Mouse (Mus musculus) embryonic facial prominence, embryonic 15.5 days (tissue): Measurements from ENCODE around the gene Plekhh1. TPM values are rescaled to one million over a fixed set of nuclear protein-coding genes. Genes with fewer than 3 reads are reported as not detected.
A peak's percentile ranks its signal among the peaks of the same experiment; 100 is the strongest.

Source experiments
- ATAC-seq: fragments of 200-750 bp; cut with Nextera tagmentation; 2 replicates; pipeline ENCODE4 v1.8.0; 2017; ENCODE audit warnings: low read depth, moderate TSS enrichment; ENCODE audit not compliant: insufficient number of reproducible peaks, low FRiP score, low TSS enrichment
- H3K27ac ChIP-seq: fragments of 300-500 bp; sonication (generic); replicated peaks from 2 replicates; pipeline ENCODE4 v1.5.1; 2015; ENCODE audit warnings: mild to moderate bottlenecking, inconsistent platforms
- H3K27me3 ChIP-seq: fragments of 300-500 bp; sonication (generic); 2 replicates; pipeline ENCODE4 v1.6.1; 2015; ENCODE audit warnings: inconsistent platforms
- H3K36me3 ChIP-seq: fragments of 300-500 bp; sonication (generic); 2 replicates; pipeline ENCODE4 v1.6.1; 2015; ENCODE audit warnings: mild to moderate bottlenecking, inconsistent platforms
- H3K4me1 ChIP-seq: fragments of 300-500 bp; sonication (generic); 2 replicates; pipeline ENCODE4 v1.6.1; 2015; ENCODE audit warnings: inconsistent platforms
- H3K4me2 ChIP-seq: fragments of 300-500 bp; sonication (generic); replicated peaks from 2 replicates; pipeline ENCODE4 v1.6.1; 2015; ENCODE audit warnings: mild to moderate bottlenecking, inconsistent platforms
- H3K4me3 ChIP-seq: fragments of 300-500 bp; sonication (generic); replicated peaks from 2 replicates; pipeline ENCODE4 v1.5.1; 2015; ENCODE audit warnings: mild to moderate bottlenecking, inconsistent platforms
- H3K9ac ChIP-seq: fragments of 300-500 bp; sonication (generic); 2 replicates; pipeline ENCODE4 v1.6.1; 2015; ENCODE audit warnings: inconsistent platforms
- H3K9me3 ChIP-seq: fragments of 300-500 bp; sonication (generic); replicated peaks from 2 replicates; pipeline ENCODE4 v1.6.1; 2016; ENCODE audit warnings: inconsistent platforms
- WGBS: fragments of 180-500 bp; shearing (Covaris S2); methylation state at CpG from one replicate; pipeline ENCODE4 v1.1.7; 2015; 5-methylcytosine and 5-hydroxymethylcytosine counted together
- polyA plus RNA-seq: library from polyadenylated mRNA; unstranded; fragments of >200 nt; fragmentation: Nextera tagmentation; extraction: Ambion mirVana; gene quantifications from 2 replicates; pipeline ENCODE4 v1.2.1, GENCODE M21; 2015

Gene Plekhh1
- polyA plus RNA-seq, 1 experiment from 2014 or later: 4.2 TPM

GRCm38 (mm10) chr12:79059573-79059972 is 30.6 kb downstream of the Plekhh1 start:
- Histone ChIP-seq H3K4me1 (no peaks in the 10 kb centered on the region), H3K4me2 (no peak overlapping the region), H3K27me3 (no peaks in the 10 kb centered on the region), H3K27ac (no peak overlapping the region), H3K9me3 (no peaks in the 10 kb centered on the region), H3K9ac (no peak overlapping the region), H3K36me3 (0 out of 2 replicates have a peak, but pooled peaks cover 3% of the 10 kb centered on the region), H3K4me3 (no peak overlapping the region)
- 64% methylated on average over 6 of the region's 6 CpGs for WGBS
- peak; percentile 57; the same call in 1 of the 2 replicates for ATAC-seq

GRCm38 (mm10) chr12:79060134-79060533 is 31.2 kb downstream of the Plekhh1 start:
- Histone ChIP-seq H3K4me3 (no peak overlapping the region), H3K4me2 (no peak overlapping the region), H3K4me1 (no peaks in the 10 kb centered on the region), H3K27ac (no peak overlapping the region), H3K36me3 (0 out of 2 replicates have a peak, but pooled peaks cover 3% of the 10 kb centered on the region), H3K9ac (no peak overlapping the region), H3K27me3 (no peaks in the 10 kb centered on the region), H3K9me3 (no peaks in the 10 kb centered on the region)
- ATAC-seq: no peak
- 87% methylated on average over 9 of the region's 9 CpGs for WGBS

GRCm38 (mm10) chr12:79060766-79061652 is 32.0 kb downstream of the Plekhh1 start:
- Histone ChIP-seq H3K4me2 (no peak overlapping the region), H3K4me3 (no peak overlapping the region), H3K9ac (no peak overlapping the region), H3K27ac (no peak overlapping the region), H3K4me1 (no peaks in the 10 kb centered on the region), H3K36me3 (0 out of 2 replicates have a peak, but pooled peaks cover 3% of the 10 kb centered on the region), H3K27me3 (no peaks in the 10 kb centered on the region), H3K9me3 (no peaks in the 10 kb centered on the region)
- no peak; the same call in 1 of the 2 replicates for ATAC-seq
- 66% methylated on average over 7 of the region's 7 CpGs for whole genome bisulfite sequencing

- Histone ChIP-seq H3K9ac (no peak overlapping the region), H3K4me3 (no peak overlapping the region), H3K27ac (no peak overlapping the region), H3K4me1 (no peaks in the 10 kb centered on the region), H3K9me3 (no peaks in the 10 kb centered on the region), H3K27me3 (no peaks in the 10 kb centered on the region), H3K36me3 (peaks cover 12% of the 10 kb centered on the region; the same call in 1 of the 2 replicates), H3K4me2 (no peak overlapping the region)
- WGBS: 86% methylated on average over 13 of the region's 13 CpGs
- ATAC-seq: no peak
Measured at GRCm38 (mm10) chr12:79064451-79064850, 35.5 kb downstream of the Plekhh1 start.

- H3K27me3 ChIP-seq: no peaks in the 10 kb centered on the region
- H3K4me3 ChIP-seq: no peak overlapping the region
- peaks cover 12% of the 10 kb centered on the region; the same call in 1 of the 2 replicates for H3K36me3 ChIP-seq
Measured at GRCm38 (mm10) chr12:79066431-79066830, 37.5 kb downstream of the Plekhh1 start.

GRCm38 (mm10) chr12:79067526-79067925 is 38.6 kb downstream of the Plekhh1 start:
- no peak overlapping the region for H3K4me3 ChIP-seq
- peaks cover 13% of the 10 kb centered on the region; the same call in 1 of the 2 replicates for H3K36me3 ChIP-seq
- 82% methylated on average over 5 of the region's 5 CpGs for WGBS
- H3K9me3 ChIP-seq: no peaks in the 10 kb centered on the region
- no peaks in the 10 kb centered on the region for H3K27me3 ChIP-seq
- H3K27ac ChIP-seq: no peak overlapping the region
- no peaks in the 10 kb centered on the region for H3K4me1 ChIP-seq
- no peak for ATAC-seq
- no peak overlapping the region for H3K4me2 ChIP-seq
- no peak overlapping the region for H3K9ac ChIP-seq

More at GRCm38 (mm10) chr12:79066431-79066830, 37.5 kb downstream of the Plekhh1 start:
- Histone ChIP-seq H3K4me1 (no peaks in the 10 kb centered on the region), H3K9ac (no peak overlapping the region), H3K4me2 (no peak overlapping the region), H3K9me3 (no peaks in the 10 kb centered on the region), H3K27ac (no peak overlapping the region)
- ATAC-seq: no peak
- 82% methylated on average over 9 of the region's 9 CpGs for WGBS

- no peaks in the 10 kb centered on the region for H3K27me3 ChIP-seq
- H3K36me3 ChIP-seq: peaks cover 21% of the 10 kb centered on the region
- no peak overlapping the region for H3K4me3 ChIP-seq
- H3K4me1 ChIP-seq: no peaks in the 10 kb centered on the region
- WGBS: 86% methylated on average over 11 of the region's 11 CpGs
- no peak overlapping the region for H3K27ac ChIP-seq
- H3K4me2 ChIP-seq: no peak overlapping the region
- no peak for ATAC-seq
- no peaks in the 10 kb centered on the region for H3K9me3 ChIP-seq
- H3K9ac ChIP-seq: no peak overlapping the region
Measured at GRCm38 (mm10) chr12:79068306-79068705, 39.3 kb downstream of the Plekhh1 start.

GRCm38 (mm10) chr12:79069187-79069608 is 40.2 kb downstream of the Plekhh1 start:
- Histone ChIP-seq H3K27me3 (no peaks in the 10 kb centered on the region), H3K4me3 (no peak overlapping the region), H3K36me3 (peaks cover 30% of the 10 kb centered on the region), H3K9ac (no peak overlapping the region), H3K9me3 (no peaks in the 10 kb centered on the region), H3K27ac (no peak overlapping the region), H3K4me2 (no peak overlapping the region), H3K4me1 (no peaks in the 10 kb centered on the region)
- no peak for ATAC-seq
- 84% methylated on average over 6 of the region's 6 CpGs for WGBS

- WGBS: 82% methylated on average over 6 of the region's 6 CpGs
- H3K36me3 ChIP-seq: peaks cover 32% of the 10 kb centered on the region
Measured at GRCm38 (mm10) chr12:79069916-79070315, 41.0 kb downstream of the Plekhh1 start.

GRCm38 (mm10) chr12:79070736-79071333 is 41.9 kb downstream of the Plekhh1 start:
- WGBS: 88% methylated on average over 9 of the region's 9 CpGs
- H3K27ac ChIP-seq: no peak overlapping the region
- H3K9ac ChIP-seq: no peak overlapping the region
- H3K4me2 ChIP-seq: no peak overlapping the region
- ATAC-seq: no peak
- no peaks in the 10 kb centered on the region for H3K4me1 ChIP-seq
- H3K9me3 ChIP-seq: no peaks in the 10 kb centered on the region
- H3K36me3 ChIP-seq: peaks cover 41% of the 10 kb centered on the region
- H3K27me3 ChIP-seq: no peaks in the 10 kb centered on the region
- H3K4me3 ChIP-seq: no peak overlapping the region

More at GRCm38 (mm10) chr12:79069916-79070315, 41.0 kb downstream of the Plekhh1 start:
- Histone ChIP-seq H3K27me3 (no peaks in the 10 kb centered on the region), H3K9ac (no peak overlapping the region), H3K9me3 (no peaks in the 10 kb centered on the region), H3K4me1 (no peaks in the 10 kb centered on the region), H3K27ac (no peak overlapping the region), H3K4me3 (no peak overlapping the region), H3K4me2 (no peak overlapping the region)
- ATAC-seq: no peak

GRCm38 (mm10) chr12:79072576-79072975 is 43.6 kb downstream of the Plekhh1 start:
- no peaks in the 10 kb centered on the region for H3K27me3 ChIP-seq
- no peak overlapping the region for H3K4me2 ChIP-seq
- 90% methylated on average over 6 of the region's 6 CpGs for WGBS
- no peak overlapping the region for H3K27ac ChIP-seq
- no peaks in the 10 kb centered on the region for H3K9me3 ChIP-seq
- H3K4me1 ChIP-seq: no peaks in the 10 kb centered on the region
- peaks cover 51% of the 10 kb centered on the region for H3K36me3 ChIP-seq
- H3K4me3 ChIP-seq: no peak overlapping the region
- H3K9ac ChIP-seq: no peak overlapping the region
- ATAC-seq: no peak
